Mouse (Mus musculus) midbrain, embryonic 11.5 days (tissue): ENCODE results near the gene Rnf183. TPM values are rescaled to one million over a fixed set of nuclear protein-coding genes. Genes with fewer than 3 reads are reported as not detected.

Experiments
- ATAC-seq: fragments of 200-750 bp; cut with Nextera tagmentation; 2 replicates; pipeline ENCODE4 v1.8.0; 2017; ENCODE audit warnings: moderate TSS enrichment, moderate library complexity; ENCODE audit not compliant: low FRiP score
- DNase-seq: peaks from one replicate; pipeline ENCODE4 v3.0.0; 2015; ENCODE audit warnings: low spot score; ENCODE audit errors: missing footprints
- H3K27ac ChIP-seq: fragments of 300-500 bp; sonication (generic); 2 replicates; pipeline ENCODE4 v1.5.1; 2014; ENCODE audit warnings: low read depth, low read length
- H3K27me3 ChIP-seq: fragments of 300-500 bp; sonication (generic); 2 replicates; pipeline ENCODE4 v1.6.1; 2014; ENCODE audit warnings: mild to moderate bottlenecking, low read length, moderate library complexity, mixed read lengths; ENCODE audit not compliant: control insufficient read depth, insufficient read depth
- H3K36me3 ChIP-seq: fragments of 300-500 bp; sonication (generic); 2 replicates; pipeline ENCODE4 v1.6.1; 2014; ENCODE audit warnings: mild to moderate bottlenecking, low read length, moderate library complexity, mixed read lengths; ENCODE audit not compliant: control insufficient read depth, insufficient read depth
- H3K4me1 ChIP-seq: fragments of 300-500 bp; sonication (generic); 2 replicates; pipeline ENCODE4 v1.6.1; 2014; ENCODE audit warnings: low read length; ENCODE audit not compliant: control insufficient read depth, insufficient read depth
- H3K4me2 ChIP-seq: fragments of 300-500 bp; sonication (generic); 2 replicates; pipeline ENCODE4 v1.6.1; 2014; ENCODE audit warnings: mild to moderate bottlenecking, moderate library complexity
- H3K4me3 ChIP-seq: fragments of 300-500 bp; sonication (generic); 2 replicates; pipeline ENCODE4 v1.5.1; 2014; ENCODE audit warnings: low read depth, low read length
- H3K9ac ChIP-seq: fragments of 300-500 bp; sonication (generic); 2 replicates; pipeline ENCODE4 v1.6.1; 2014; ENCODE audit warnings: low read length
- H3K9me3 ChIP-seq: fragments of 300-500 bp; sonication (generic); 2 replicates; pipeline ENCODE4 v1.6.1; 2016; ENCODE audit warnings: low read length; ENCODE audit not compliant: control insufficient read depth
- WGBS: fragments of 180-500 bp; shearing (Covaris S2); extraction: QIAGEN DNeasy Blood & Tissue Kit; methylation state at CpG from one replicate; pipeline ENCODE4 v1.1.7; 2014; 5-methylcytosine and 5-hydroxymethylcytosine counted together
- polyA plus RNA-seq: library from polyadenylated mRNA; unstranded; fragments of >200 nt; fragmentation: Nextera tagmentation; extraction: Ambion mirVana; gene quantifications from 2 replicates; pipeline ENCODE4 v1.2.1, GENCODE M21; 2014

Rnf183 gene
- polyA plus RNA-seq, 1 experiment from 2014 or later, result not detected

DNA sequence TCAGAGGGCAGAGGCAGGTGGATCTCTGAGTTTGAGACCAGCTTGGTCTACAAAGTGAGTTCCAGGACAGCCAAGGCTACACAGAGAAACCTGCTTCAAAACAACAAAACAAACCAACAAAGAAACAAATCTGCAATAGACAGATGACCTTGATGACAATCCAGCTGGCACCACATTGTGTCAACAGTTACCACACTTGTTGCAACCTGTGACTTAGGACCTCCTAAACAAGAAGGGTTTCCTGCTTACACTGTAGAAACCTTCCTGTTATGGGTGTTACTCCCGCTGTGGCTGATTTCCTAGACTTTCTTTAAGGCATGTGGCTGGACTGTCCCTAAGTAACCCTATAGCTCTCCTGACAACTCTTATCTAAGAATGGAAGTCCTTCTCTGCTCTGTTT lies 39.2 kb downstream of the Rnf183 start:
- H3K36me3 ChIP-seq, result peaks cover 12% of the 10 kb centered on the region; the same call in 1 of the 2 replicates
- no peak overlapping the region for H3K4me3 ChIP-seq
- DNase-seq, result no peak
- no peaks in the 10 kb centered on the region for H3K9me3 ChIP-seq
- no peak overlapping the region for H3K4me2 ChIP-seq
- no peaks in the 10 kb centered on the region for H3K27me3 ChIP-seq
- no peak for ATAC-seq
- 96% methylated on average over 1 of the region's 1 CpGs for WGBS
- no peak overlapping the region for H3K27ac ChIP-seq
- no peak overlapping the region for H3K9ac ChIP-seq
- no peaks in the 10 kb centered on the region for H3K4me1 ChIP-seq

DNA sequence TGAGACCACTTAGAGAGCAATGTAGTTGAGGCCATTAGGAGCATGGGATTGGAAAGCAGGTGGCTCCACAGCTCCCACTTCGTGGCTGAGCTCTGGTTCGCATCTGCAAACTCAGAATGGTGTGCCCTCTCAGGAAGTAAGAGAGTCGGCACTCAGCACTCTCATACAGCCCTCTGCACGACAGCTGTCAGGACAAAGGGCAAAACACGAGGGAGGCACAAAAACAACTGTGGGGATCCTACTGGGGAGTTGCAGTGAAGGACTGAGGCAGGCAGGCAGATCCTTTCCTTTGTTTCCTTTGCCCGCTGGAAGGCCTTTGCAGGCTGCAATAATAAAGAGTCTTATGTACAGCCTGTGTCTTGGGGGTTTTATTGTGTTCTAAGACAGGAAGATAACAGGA lies 41.6 kb downstream of the Rnf183 start:
- Histone ChIP-seq H3K9ac (no peak overlapping the region), H3K27me3 (no peaks in the 10 kb centered on the region), H3K4me3 (no peak overlapping the region), H3K4me2 (no peak overlapping the region), H3K9me3 (no peaks in the 10 kb centered on the region), H3K27ac (peak overlapping the region; percentile 51; the same call in 1 of the 2 replicates), H3K36me3 (peaks cover 8% of the 10 kb centered on the region; the same call in 1 of the 2 replicates), H3K4me1 (no peaks in the 10 kb centered on the region)
- ATAC-seq (peak; percentile 71), DNase-seq (no peak)
- 34% methylated on average over 6 of the region's 6 CpGs for WGBS

DNA sequence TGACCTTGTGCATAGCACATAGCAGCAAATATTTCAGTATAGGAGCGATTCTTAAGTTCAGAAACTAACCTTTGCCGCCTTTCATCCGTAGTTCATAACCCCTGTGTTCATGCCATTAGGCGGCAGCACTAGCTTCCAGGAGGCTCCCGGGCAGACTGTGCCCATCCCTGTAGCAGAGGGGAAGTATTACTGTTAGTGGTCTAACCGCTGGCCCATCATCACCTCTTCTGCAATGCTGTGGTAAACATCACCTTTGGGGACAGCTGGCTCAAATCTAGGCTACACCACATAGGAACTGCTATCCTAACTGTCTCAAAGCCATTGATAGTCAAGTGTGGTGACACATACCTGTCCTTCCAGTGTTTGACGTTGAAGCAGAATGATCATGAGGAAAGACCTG lies 43.2 kb downstream of the Rnf183 start:
- H3K27me3 ChIP-seq, result no peaks in the 10 kb centered on the region
- H3K9me3 ChIP-seq, result no peaks in the 10 kb centered on the region
- no peak for ATAC-seq
- H3K27ac ChIP-seq, result no peak overlapping the region
- no peak overlapping the region for H3K9ac ChIP-seq
- peaks cover 5% of the 10 kb centered on the region for H3K36me3 ChIP-seq
- H3K4me1 ChIP-seq, result no peaks in the 10 kb centered on the region
- 91% methylated on average over 7 of the region's 7 CpGs for WGBS
- H3K4me2 ChIP-seq, result no peak overlapping the region
- no peak overlapping the region for H3K4me3 ChIP-seq
- no peak for DNase-seq

DNA sequence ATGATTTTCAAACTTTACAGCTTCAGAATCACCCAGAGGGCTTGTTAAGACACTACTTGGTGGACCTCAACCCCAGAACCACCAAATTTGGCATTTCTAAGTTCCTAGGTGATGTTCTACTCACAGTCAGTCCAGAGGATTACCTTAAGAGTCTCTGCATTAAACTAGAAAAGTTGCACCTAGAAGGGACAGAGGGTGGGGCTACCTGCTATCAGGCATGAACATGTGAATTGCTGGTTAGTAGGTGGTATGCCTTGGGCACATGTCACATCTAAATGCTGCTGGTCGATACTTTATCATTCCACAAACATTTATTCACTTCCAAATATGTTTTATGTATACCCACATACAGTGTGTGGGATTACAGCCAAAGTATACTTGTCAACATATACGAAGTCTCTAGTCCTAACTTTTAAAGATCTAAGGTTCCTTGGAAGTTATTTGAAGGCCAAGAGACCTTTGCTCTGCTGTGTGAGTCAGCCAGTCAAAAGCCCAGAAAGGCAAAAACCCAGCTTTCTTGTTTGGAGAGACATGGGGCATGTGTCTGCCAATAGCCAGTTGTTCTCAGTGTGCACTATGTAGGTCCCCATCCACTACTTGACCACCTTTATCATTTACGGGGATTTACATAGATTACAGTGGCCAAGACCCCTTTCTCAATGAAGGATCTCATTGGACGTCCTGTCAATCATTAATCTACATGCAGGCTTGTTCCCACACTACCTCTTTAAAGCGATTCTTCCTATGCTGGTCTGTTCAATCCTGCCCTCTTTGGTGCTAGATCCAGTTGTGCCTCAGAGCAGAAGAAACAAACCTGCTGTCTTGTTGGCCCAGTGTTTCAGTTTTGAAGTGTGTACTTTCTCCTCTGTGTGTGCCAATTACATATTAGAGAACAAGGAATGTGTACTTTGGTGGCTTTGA lies 45.2 kb downstream of the Rnf183 start:
- 88% methylated on average over 5 of the region's 5 CpGs for WGBS
- ATAC-seq (no peak), DNase-seq (no peak)
- Histone ChIP-seq H3K27me3 (no peaks in the 10 kb centered on the region), H3K36me3 (peaks cover 5% of the 10 kb centered on the region), H3K4me1 (no peaks in the 10 kb centered on the region), H3K27ac (no peak overlapping the region), H3K9me3 (no peaks in the 10 kb centered on the region), H3K4me3 (no peak overlapping the region), H3K4me2 (no peak overlapping the region), H3K9ac (no peak overlapping the region)

DNA sequence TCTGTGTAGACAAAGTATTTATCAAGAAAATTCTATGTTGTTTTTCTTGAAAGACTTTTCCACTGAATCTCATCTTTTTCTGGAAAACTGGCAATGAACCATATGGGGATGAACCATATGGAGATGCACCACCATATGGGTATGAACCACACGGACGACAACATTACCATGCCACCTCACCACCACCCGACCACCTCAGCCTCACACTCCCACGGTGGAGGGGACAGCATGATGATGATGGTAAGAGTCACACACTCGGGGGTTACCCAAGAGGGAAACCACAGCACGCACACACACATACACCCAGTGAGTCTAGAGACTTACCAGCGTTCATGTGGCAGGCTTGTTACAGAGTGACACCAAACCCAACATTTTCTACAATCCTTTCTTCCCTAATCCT lies 49.6 kb downstream of the Rnf183 start:
- WGBS, result 97% methylated on average over 7 of the region's 7 CpGs
- DNase-seq, result no peak

DNA sequence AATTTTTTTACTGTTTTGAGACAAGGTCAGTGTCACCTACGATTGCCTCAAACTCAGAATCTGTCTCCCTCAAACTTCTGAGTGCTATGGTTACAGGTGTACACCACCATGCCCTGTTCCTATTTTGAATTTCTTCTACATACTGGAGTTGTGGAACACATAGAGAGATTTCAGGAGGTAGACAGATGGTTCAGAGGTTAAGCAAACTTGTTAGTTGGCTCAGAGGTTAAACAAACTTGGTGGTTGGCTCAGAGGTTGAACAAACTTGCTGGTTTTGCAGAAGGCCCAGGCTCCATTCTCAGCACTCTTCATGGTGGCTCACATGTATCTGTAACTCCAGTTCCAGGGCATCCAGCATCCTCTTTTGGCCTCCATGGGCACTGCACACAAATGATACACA lies 50.9 kb downstream of the Rnf183 start:
- ATAC-seq (no peak), DNase-seq (no peak)

More for the DNA sequence above, 49.6 kb downstream of the Rnf183 start:
- Histone ChIP-seq H3K4me2 (no peak overlapping the region), H3K27ac (no peak overlapping the region), H3K9me3 (no peaks in the 10 kb centered on the region), H3K36me3 (peaks cover 5% of the 10 kb centered on the region), H3K4me3 (no peak overlapping the region), H3K27me3 (no peaks in the 10 kb centered on the region), H3K4me1 (no peaks in the 10 kb centered on the region), H3K9ac (no peak overlapping the region)
- ATAC-seq, result no peak

DNA sequence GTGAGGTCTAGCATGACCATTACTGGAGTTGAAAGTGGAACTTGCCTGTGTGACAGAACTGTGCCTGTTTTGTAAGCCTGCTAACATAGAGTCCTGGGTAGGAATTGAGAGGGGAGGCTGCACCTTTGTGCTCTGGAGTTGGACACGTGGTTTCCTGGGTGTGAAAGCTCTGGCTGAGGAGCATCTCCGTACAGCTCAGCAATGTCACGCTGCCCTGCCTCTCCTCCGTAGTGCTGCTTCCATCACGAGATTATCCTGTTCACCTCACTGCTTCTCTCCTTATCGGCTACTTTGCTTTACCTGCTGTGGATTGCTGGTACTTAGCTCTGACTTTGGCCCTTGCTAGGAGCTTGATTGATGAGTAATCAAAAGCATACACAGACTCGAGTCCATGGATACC lies 51.3 kb downstream of the Rnf183 start:
- Histone ChIP-seq H3K27ac (no peak overlapping the region), H3K4me1 (no peaks in the 10 kb centered on the region), H3K36me3 (peaks cover 5% of the 10 kb centered on the region), H3K4me3 (no peak overlapping the region), H3K9me3 (no peaks in the 10 kb centered on the region), H3K9ac (no peak overlapping the region), H3K4me2 (no peak overlapping the region), H3K27me3 (no peaks in the 10 kb centered on the region)
- WGBS, result 88% methylated on average over 7 of the region's 7 CpGs
- DNase-seq (no peak), ATAC-seq (no peak)

More for the DNA sequence above, 50.9 kb downstream of the Rnf183 start:
- H3K4me1 ChIP-seq, result no peaks in the 10 kb centered on the region
- H3K4me3 ChIP-seq, result no peak overlapping the region
- H3K27me3 ChIP-seq, result no peaks in the 10 kb centered on the region
- no peak overlapping the region for H3K4me2 ChIP-seq
- peaks cover 5% of the 10 kb centered on the region for H3K36me3 ChIP-seq
- WGBS, result 89% methylated on average over 1 of the region's 1 CpGs
- no peaks in the 10 kb centered on the region for H3K9me3 ChIP-seq
- H3K27ac ChIP-seq, result no peak overlapping the region
- no peak overlapping the region for H3K9ac ChIP-seq

DNA sequence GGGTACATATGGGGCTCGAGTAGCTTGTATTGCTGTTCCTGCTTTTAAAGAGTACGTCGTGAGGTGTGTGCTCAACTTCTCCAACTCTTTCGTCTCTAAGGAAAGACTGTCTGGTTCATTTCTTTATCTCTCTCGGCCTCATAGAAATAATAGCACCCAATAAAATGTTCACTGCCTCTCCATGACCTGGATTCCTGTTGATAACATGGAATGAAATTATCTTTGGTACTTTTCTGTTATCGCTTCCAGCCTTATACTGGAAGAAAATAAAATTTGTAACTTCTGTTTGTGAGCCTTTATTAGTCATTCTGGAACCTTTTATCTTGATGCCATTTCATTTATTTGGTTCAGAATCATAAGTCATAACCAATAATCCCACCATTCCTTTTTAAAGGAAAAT lies 51.8 kb downstream of the Rnf183 start:
- Histone ChIP-seq H3K4me2 (no peak overlapping the region), H3K9ac (no peak overlapping the region)

DNA sequence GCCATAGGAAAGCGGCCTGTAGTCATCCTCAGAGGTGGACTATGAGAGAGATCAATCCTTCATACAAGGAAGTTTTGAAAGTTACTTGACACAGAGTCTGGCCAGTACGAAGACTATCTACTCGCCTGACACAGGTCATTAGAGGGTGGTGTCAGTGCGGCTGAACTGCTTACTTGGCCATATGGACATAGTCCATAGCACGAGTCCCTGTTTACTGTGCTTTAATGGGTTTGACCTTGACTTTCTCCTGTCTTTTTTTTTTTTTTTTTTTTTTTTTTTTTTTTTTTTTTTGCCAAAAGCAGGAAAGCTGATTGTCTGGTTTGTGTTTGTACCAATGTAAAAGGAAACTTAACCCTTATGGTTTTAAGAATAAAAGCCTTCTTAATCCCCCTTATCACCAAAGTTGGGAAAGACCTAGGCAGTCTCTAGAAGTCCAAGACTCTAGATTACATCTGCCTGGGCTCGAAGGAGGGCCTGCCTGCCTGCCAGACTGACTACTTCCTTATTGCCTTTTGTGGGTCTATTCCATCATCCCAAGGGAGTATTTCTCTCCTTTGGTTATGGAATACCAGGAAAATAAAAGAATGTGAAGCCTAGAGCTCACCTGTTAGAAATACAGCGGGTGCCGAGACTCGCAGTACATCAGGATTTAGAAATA lies 55.2 kb downstream of the Rnf183 start:
- Histone ChIP-seq H3K27ac (no peak overlapping the region), H3K4me3 (no peak overlapping the region), H3K9me3 (no peaks in the 10 kb centered on the region), H3K36me3 (no peaks in the 10 kb centered on the region), H3K9ac (no peak overlapping the region), H3K27me3 (no peaks in the 10 kb centered on the region), H3K4me1 (no peaks in the 10 kb centered on the region), H3K4me2 (no peak overlapping the region)
- ATAC-seq (no peak), DNase-seq (no peak)
- WGBS, result 91% methylated on average over 9 of the region's 9 CpGs

More for the DNA sequence above, 51.8 kb downstream of the Rnf183 start:
- DNase-seq, result no peak
- 92% methylated on average over 6 of the region's 6 CpGs for WGBS
- H3K4me3 ChIP-seq, result no peak overlapping the region
- no peaks in the 10 kb centered on the region for H3K27me3 ChIP-seq
- H3K9me3 ChIP-seq, result no peaks in the 10 kb centered on the region
- H3K4me1 ChIP-seq, result no peaks in the 10 kb centered on the region
- H3K36me3 ChIP-seq, result no peaks in the 10 kb centered on the region; the same call in 1 of the 2 replicates
- no peak for ATAC-seq
- H3K27ac ChIP-seq, result no peak overlapping the region
